Mouse (Mus musculus): ENCODE results near the gene Foxn2. TPM values are rescaled to one million over a fixed set of nuclear protein-coding genes. Genes with fewer than 3 reads are reported as not detected.
"Not testable (repeated sequence)": the region's sequence is repeated elsewhere in the genome, so short reads cannot be mapped to it uniquely, and the experiment has no call there.

The Foxn2 gene
- polyA plus RNA-seq, 1 experiment from 2014 or later, result 8.5 TPM

- no peak overlapping the region for H3K4me3 ChIP-seq
- H3K4me1 ChIP-seq (replicated peaks), result no peaks in the 10 kb centered on the region
- no peak overlapping the region for H3K4me2 ChIP-seq
- H3K27me3 ChIP-seq, result no peaks in the 10 kb centered on the region
- H3K36me3 ChIP-seq, result no peaks in the 10 kb centered on the region
- no peak overlapping the region for H3K27ac ChIP-seq (replicated peaks)
- ATAC-seq (ENCODE audit: low FRiP score, low read depth), result no peak
- H3K9me3 ChIP-seq, result no peaks in the 10 kb centered on the region
- no peak overlapping the region for H3K9ac ChIP-seq
- WGBS, result 91% methylated on average over 6 of the region's 6 CpGs
Observed at GRCm38 (mm10) chr17:88421246-88421645, 19.3 kb upstream of the Foxn2 start.

- Histone ChIP-seq H3K4me3 (no peak overlapping the region), H3K36me3 (no peaks in the 10 kb centered on the region), H3K27me3 (no peaks in the 10 kb centered on the region), H3K4me2 (no peak overlapping the region), H3K9me3 (no peaks in the 10 kb centered on the region), H3K9ac (no peak overlapping the region), H3K4me1 (replicated peaks) (no peaks in the 10 kb centered on the region), H3K27ac (replicated peaks) (no peak overlapping the region)
- 90% methylated on average over 2 of the region's 2 CpGs for WGBS
- no peak for ATAC-seq (ENCODE audit: low FRiP score, low read depth)
Observed at GRCm38 (mm10) chr17:88430719-88431118, 9.8 kb upstream of the Foxn2 start.

- Histone ChIP-seq H3K27me3 (no peaks in the 10 kb centered on the region), H3K9me3 (no peaks in the 10 kb centered on the region), H3K4me3 (no peak overlapping the region), H3K4me2 (no peak overlapping the region), H3K4me1 (replicated peaks) (no peaks in the 10 kb centered on the region), H3K36me3 (no peaks in the 10 kb centered on the region), H3K27ac (replicated peaks) (no peak overlapping the region), H3K9ac (no peak overlapping the region)
- ATAC-seq (ENCODE audit: low FRiP score, low read depth), result no peak
- 84% methylated on average over 12 of the region's 12 CpGs for WGBS
Observed at GRCm38 (mm10) chr17:88431486-88431885, 9.0 kb upstream of the Foxn2 start.

GRCm38 (mm10) chr17:88431987-88432386, 8.5 kb upstream of the Foxn2 start:
- no peak overlapping the region for H3K9ac ChIP-seq
- no peak for ATAC-seq (ENCODE audit: low FRiP score, low read depth)
- no peak overlapping the region for H3K27ac ChIP-seq (replicated peaks)
- WGBS, result 90% methylated on average over 10 of the region's 10 CpGs
- no peaks in the 10 kb centered on the region for H3K27me3 ChIP-seq
- no peaks in the 10 kb centered on the region for H3K4me1 ChIP-seq (replicated peaks)
- no peak overlapping the region for H3K4me2 ChIP-seq
- no peaks in the 10 kb centered on the region for H3K36me3 ChIP-seq
- no peak overlapping the region for H3K4me3 ChIP-seq
- no peaks in the 10 kb centered on the region for H3K9me3 ChIP-seq

GRCm38 (mm10) chr17:88435322-88435721, 5.2 kb upstream of the Foxn2 start:
- no peak for ATAC-seq (ENCODE audit: low FRiP score, low read depth)
- Histone ChIP-seq H3K27ac (replicated peaks) (no peak overlapping the region), H3K9ac (no peak overlapping the region), H3K27me3 (no peaks in the 10 kb centered on the region), H3K4me1 (replicated peaks) (peaks cover 4% of the 10 kb centered on the region; the same call in 1 of the 2 replicates), H3K4me3 (no peak overlapping the region), H3K9me3 (no peaks in the 10 kb centered on the region), H3K36me3 (no peaks in the 10 kb centered on the region), H3K4me2 (no peak overlapping the region)
- WGBS, result 83% methylated on average over 10 of the region's 10 CpGs

GRCm38 (mm10) chr17:88436284-88436683, 4.2 kb upstream of the Foxn2 start:
- Histone ChIP-seq H3K4me1 (replicated peaks) (peaks cover 4% of the 10 kb centered on the region; the same call in 1 of the 2 replicates), H3K36me3 (no peaks in the 10 kb centered on the region), H3K4me3 (no peak overlapping the region), H3K4me2 (no peak overlapping the region), H3K27ac (replicated peaks) (no peak overlapping the region), H3K27me3 (no peaks in the 10 kb centered on the region), H3K9ac (no peak overlapping the region), H3K9me3 (no peaks in the 10 kb centered on the region)
- 92% methylated on average over 4 of the region's 4 CpGs for WGBS
- ATAC-seq (ENCODE audit: low FRiP score, low read depth), result no peak

GRCm38 (mm10) chr17:88436749-88437148, 3.8 kb upstream of the Foxn2 start:
- H3K4me1 ChIP-seq (replicated peaks); H3K27ac ChIP-seq (replicated peaks); H3K36me3 ChIP-seq; H3K4me3 ChIP-seq; ATAC-seq (ENCODE audit: low FRiP score, low read depth); H3K27me3 ChIP-seq; H3K9ac ChIP-seq; H3K9me3 ChIP-seq; H3K4me2 ChIP-seq: not testable (repeated sequence)
- 94% methylated on average over 5 of the region's 5 CpGs for WGBS

- whole genome bisulfite sequencing, result 93% methylated on average over 1 of the region's 1 CpGs
- Histone ChIP-seq H3K9ac (no peak overlapping the region), H3K4me1 (replicated peaks) (peaks cover 4% of the 10 kb centered on the region; the same call in 1 of the 2 replicates), H3K27me3 (no peaks in the 10 kb centered on the region), H3K4me2 (no peak overlapping the region), H3K27ac (replicated peaks) (no peak overlapping the region), H3K9me3 (no peaks in the 10 kb centered on the region), H3K36me3 (no peaks in the 10 kb centered on the region), H3K4me3 (no peak overlapping the region)
- ATAC-seq (ENCODE audit: low FRiP score, low read depth), result no peak
Observed at GRCm38 (mm10) chr17:88437391-88437790, 3.1 kb upstream of the Foxn2 start.

- H3K4me2 ChIP-seq, result peak overlapping the region; percentile 87
- no peaks in the 10 kb centered on the region for H3K27me3 ChIP-seq
- no peaks in the 10 kb centered on the region for H3K9me3 ChIP-seq
- H3K27ac ChIP-seq (replicated peaks), result peak overlapping the region; percentile 87
- ATAC-seq (ENCODE audit: low FRiP score, low read depth), result no peak
- WGBS, result 80% methylated on average over 12 of the region's 12 CpGs
- no peaks in the 10 kb centered on the region for H3K36me3 ChIP-seq
- H3K4me1 ChIP-seq (replicated peaks), result peaks cover 8% of the 10 kb centered on the region
- no peak overlapping the region for H3K9ac ChIP-seq
- peak overlapping the region; percentile 72 for H3K4me3 ChIP-seq
Observed at GRCm38 (mm10) chr17:88439536-88440050, 918 bp upstream of the Foxn2 start.

GRCm38 (mm10) chr17:88441001-88441431, 505 bp downstream of the Foxn2 start:
- WGBS, result under 1% methylated on average over 41 of the region's 55 CpGs
- Histone ChIP-seq H3K4me2 (peak overlapping the region; percentile 87), H3K4me1 (replicated peaks) (peaks cover 8% of the 10 kb centered on the region), H3K36me3 (no peaks in the 10 kb centered on the region), H3K9me3 (no peaks in the 10 kb centered on the region), H3K4me3 (peak overlapping the region; percentile 72), H3K27me3 (no peaks in the 10 kb centered on the region), H3K27ac (replicated peaks) (peak overlapping the region; percentile 87), H3K9ac (peak overlapping the region; percentile 60)
- peak; percentile 62 for ATAC-seq (ENCODE audit: low FRiP score, low read depth)

- H3K4me1 ChIP-seq (replicated peaks), result peaks cover 8% of the 10 kb centered on the region
- no peaks in the 10 kb centered on the region for H3K27me3 ChIP-seq
- H3K9me3 ChIP-seq, result no peaks in the 10 kb centered on the region
- peak; percentile 64 for ATAC-seq (ENCODE audit: low FRiP score, low read depth)
- no peaks in the 10 kb centered on the region for H3K36me3 ChIP-seq
- H3K27ac ChIP-seq (replicated peaks), result peak overlapping the region; percentile 87
- under 1% methylated on average over 48 of the region's 48 CpGs for WGBS
- H3K4me3 ChIP-seq, result peak overlapping the region; percentile 72
- peak overlapping the region; percentile 60 for H3K9ac ChIP-seq
- peak overlapping the region; percentile 87 for H3K4me2 ChIP-seq
Observed at GRCm38 (mm10) chr17:88441432-88442174, 1.1 kb downstream of the Foxn2 start.

- no peak overlapping the region for H3K27ac ChIP-seq (replicated peaks)
- no peaks in the 10 kb centered on the region for H3K36me3 ChIP-seq
- H3K4me3 ChIP-seq, result no peak overlapping the region
- H3K9ac ChIP-seq, result no peak overlapping the region
- WGBS, result 81% methylated on average over 6 of the region's 6 CpGs
- H3K9me3 ChIP-seq, result no peaks in the 10 kb centered on the region
- no peak for ATAC-seq (ENCODE audit: low FRiP score, low read depth)
- H3K4me2 ChIP-seq, result peak overlapping the region; percentile 9; the same call in 1 of the 2 replicates
- H3K27me3 ChIP-seq, result no peaks in the 10 kb centered on the region
- peaks cover 8% of the 10 kb centered on the region for H3K4me1 ChIP-seq (replicated peaks)
Observed at GRCm38 (mm10) chr17:88442661-88443060, 2.1 kb downstream of the Foxn2 start.

Measured in hindbrain, embryonic 15.5 days (tissue).